Mouse (Mus musculus) gastrocnemius, adult 8-10 months (tissue): Measurements from ENCODE around the gene Cabp1. TPM values are rescaled to one million over a fixed set of nuclear protein-coding genes. Genes with fewer than 3 reads are reported as not detected.
A peak's percentile ranks its signal among the peaks of the same experiment; 100 is the strongest.
"Not testable (repeated sequence)": the region's sequence is repeated elsewhere in the genome, so short reads cannot be mapped to it uniquely, and the experiment has no call there.

Experiments
- DNase-seq, 2 experiments: peaks; one replicate each; pipeline ENCODE4 v3.0.0; 2022; ENCODE audit warnings: low spot score in 2 of 2
- total RNA-seq, 4 experiments: library from RNA; stranded (reverse); gene quantifications; 2 replicates each; pipeline ENCODE4 v1.2.4; 2022

Cabp1 gene
- total RNA-seq, 4 experiments from 2014 or later, result 0.22 to 1.1 (median 0.38) TPM

DNA sequence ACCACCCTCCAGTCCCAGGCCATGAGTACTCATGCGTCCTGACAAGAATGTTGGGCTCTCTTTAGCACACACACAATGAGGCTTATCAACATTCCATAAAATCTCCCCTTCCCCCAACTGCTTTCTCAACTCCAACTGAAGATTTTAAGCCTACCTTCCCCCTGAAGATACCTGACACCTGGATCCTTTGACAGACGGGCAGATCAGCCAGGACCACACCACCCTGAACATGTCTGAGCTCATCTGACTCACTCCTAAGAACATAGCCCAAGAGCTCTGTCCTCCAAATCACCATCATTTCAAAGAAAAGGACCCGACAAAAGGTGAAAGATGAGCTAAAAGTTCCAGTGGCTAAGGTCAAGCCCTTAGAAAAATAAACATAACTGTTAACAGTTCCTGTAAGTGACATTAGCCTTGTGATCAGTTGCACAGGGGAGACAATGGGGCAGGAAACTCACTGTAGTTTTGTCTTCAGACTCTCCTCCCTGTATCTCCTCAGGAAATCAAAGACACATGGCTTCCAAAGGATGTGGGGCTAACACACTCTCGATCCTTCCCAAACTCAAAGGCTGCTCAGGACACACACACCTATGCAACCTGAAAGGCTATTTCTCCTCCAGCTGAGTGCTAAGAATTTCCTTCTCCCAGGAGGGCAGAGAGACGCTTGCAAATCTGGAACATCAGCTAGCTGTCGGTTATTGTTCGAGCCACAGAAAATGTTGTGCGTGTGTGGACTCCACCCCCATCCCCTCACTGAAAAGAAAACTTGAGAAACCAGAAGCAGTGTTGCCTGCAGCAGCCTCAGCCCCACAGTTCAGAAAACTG, 41.8 kb downstream of the Cabp1 start:
- DNase-seq, result no peak

- no peak for DNase-seq
These were observed 42.7 kb downstream of the Cabp1 start for GRCm38 (mm10) chr5:115151457-115151856.

GRCm38 (mm10) chr5:115150991-115151390, 43.2 kb downstream of the Cabp1 start:
- DNase-seq, result no peak

- no peak for DNase-seq
These were observed 44.3 kb downstream of the Cabp1 start for GRCm38 (mm10) chr5:115149675-115150459.

GRCm38 (mm10) chr5:115148872-115149271, 45.3 kb downstream of the Cabp1 start:
- DNase-seq, result not testable (repeated sequence)

DNA sequence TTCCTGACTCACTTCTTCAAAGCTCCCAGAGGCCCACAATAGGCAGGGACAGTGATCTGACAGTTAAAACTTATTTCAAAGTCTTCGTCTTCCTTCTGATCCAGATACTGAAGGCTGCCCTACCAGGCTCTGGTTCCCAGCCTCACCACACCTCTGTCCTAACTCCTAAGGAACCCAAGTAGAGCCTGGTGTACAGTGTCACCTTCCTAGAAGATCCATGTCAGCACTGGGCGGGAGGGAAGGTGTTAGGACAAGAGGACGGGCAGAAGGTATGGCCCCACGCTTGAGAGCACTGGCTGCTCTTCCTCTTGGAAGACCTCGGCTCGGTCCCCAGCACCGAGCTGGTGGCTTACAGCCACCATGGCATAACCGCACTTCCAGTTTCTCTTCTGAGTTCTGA, 45.8 kb downstream of the Cabp1 start:
- DNase-seq, result peak in 1 of 2 experiments; percentile 47

DNA sequence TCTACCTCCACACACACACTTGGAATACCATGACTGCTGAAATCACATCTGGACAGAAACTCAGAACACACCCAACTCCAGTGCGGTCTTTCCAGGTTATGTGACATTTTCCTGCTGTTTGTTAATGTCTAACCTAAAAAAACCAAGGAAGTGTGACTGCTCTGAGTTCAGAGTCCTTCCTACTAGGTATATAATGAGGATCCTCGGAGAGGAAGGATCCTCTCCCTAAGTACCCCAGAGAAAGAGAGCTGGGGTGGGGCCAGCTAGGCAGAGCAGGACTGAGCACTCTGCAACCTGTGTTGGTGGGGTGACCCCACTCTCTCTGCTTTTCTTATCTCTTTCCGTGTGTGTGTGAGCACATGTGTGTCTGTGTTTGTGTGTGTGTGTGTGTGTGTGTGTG, 46.8 kb downstream of the Cabp1 start:
- DNase-seq, result no peak

- peak in 1 of 2 experiments; percentile 39 for DNase-seq
These were observed 47.4 kb downstream of the Cabp1 start for GRCm38 (mm10) chr5:115146747-115147130.

GRCm38 (mm10) chr5:115145976-115146746, 48.0 kb downstream of the Cabp1 start:
- peak in 1 of 2 experiments; percentile 47 for DNase-seq

DNA sequence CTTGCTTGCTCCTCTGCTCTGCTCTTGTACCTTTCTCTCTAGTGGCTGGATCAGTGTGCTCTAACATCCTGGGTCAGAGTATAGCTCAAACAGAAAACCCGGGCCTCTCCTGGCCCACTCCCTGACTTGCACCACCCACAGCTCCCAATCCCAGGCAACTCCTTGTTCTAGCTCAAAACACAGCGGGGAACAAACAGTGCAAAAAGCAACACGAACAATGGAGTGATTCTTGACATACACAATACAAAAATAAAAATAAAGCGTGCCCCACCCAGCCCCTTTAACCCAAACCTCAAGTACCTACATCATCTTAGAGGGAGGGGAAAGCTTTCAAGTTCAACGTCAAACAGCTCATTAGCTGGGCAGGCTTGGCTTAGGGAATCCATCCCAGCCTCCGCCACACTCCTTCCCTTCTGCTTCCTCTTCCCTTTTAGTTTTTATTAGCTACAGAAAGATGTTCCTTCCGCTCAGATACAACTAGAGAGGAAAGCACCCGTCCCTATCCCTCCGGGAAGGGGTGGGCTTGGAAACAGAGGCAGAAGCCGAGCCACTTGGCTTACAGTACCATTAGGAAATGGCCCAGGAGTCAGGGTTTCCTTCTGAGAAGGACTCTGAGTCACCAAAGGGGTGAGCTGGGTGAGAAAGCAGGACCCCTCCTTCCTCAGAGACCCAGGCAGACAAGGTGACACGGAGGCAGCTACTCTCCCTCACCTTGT, 48.8 kb downstream of the Cabp1 start:
- DNase-seq, result no peak

- no peak for DNase-seq
These were observed 49.7 kb downstream of the Cabp1 start for GRCm38 (mm10) chr5:115144471-115144870.

GRCm38 (mm10) chr5:115143552-115143951, 50.6 kb downstream of the Cabp1 start:
- peak in 1 of 2 experiments; percentile 40 for DNase-seq

DNA sequence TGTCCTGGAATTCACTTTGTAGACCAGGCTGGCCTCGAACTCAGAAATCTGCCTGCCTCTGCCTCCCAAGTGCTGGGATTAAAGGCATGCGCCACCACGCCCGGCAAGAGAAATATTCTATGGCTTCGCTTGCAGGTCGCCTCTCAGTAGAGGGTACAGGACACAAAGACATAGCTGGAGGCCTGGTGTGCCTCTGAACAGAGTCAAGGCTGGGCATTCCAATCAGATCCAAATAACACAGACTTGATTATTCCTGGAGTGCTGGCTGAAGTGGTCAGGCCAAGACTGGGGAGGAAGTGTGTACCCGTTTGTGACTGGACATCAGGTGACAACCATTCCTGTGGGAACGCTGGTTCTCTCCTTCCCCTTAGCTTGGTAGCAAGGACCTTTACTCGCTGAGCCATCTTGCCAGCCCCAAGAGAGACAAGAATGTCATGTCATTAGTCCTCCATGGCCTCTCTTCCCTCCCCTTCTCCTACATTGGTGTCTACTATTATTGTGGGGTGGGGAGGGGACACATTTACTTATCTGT, 51.9 kb downstream of the Cabp1 start:
- no peak for DNase-seq

- no peak for DNase-seq
These were observed 53.5 kb downstream of the Cabp1 start for GRCm38 (mm10) chr5:115140726-115141125.

DNA sequence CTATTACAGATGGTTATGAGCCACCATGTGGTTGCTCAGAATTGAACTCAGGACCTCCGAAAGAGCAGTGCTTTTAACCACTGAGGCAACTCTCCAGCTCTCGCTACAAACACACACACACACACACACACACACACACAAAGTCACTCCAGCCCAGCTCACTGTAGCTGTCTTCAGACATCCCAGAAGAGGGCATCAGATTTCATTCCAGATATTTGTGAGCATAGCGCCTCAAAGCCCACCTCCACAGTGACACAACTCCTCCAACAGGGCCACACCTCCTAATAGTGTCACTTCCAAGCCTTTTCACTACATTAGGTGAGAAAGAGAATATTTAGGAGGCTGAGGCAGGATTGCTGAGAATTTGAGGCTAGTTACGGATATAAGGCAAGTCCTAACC, 55.1 kb downstream of the Cabp1 start:
- DNase-seq, result no peak

DNA sequence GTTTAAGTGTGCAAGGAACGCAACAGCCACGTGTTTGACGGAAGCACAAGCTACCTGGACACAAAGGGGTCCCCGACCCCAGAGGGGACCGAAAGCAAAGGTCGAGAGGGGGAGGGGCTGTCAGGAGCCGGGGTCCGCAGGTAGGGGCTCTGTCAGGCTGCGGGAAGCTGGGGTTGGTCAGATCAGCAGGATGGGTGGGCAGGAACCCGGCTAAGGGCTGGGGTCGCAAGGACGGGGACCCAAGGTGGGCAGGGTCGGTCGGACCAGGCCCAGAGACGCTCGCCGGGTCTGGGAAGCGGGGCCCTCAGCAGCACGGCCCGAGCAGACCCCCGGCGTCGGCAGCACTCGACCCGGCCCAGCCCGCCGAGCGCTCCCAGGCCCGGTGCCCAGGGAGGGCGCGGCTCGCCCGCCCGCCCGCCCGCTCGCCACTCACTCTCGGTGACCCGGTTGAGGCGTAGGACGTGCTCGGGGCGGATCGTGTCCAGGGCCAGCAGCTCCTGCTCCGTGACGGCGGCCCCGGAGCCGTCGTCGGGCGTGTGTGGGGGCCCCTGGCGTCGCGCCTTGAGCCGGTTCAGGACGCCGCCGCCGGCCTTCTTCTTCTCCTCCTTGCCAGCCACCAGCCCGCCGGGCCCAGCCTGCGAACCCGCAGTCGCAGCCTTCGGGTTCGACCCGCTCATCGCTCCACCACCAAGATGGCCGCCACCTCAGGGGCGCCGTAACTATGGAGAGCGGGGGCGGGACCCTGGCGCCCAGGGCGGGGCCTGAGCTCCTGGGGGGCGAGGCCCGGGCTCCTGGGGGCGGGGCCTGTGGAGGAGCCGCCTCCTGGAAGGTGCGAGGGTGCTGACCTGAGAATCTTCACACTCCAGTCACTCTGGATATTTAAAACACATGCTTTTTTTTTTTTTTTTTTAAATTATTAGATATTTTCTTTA, 59.7 kb downstream of the Cabp1 start, which contains the start of gene Unc119b:
Unc119b (minus strand) TSS at position 742 of the 932 bp plus-strand sequence.
- peak; percentile 86 to 90 for DNase-seq

DNA sequence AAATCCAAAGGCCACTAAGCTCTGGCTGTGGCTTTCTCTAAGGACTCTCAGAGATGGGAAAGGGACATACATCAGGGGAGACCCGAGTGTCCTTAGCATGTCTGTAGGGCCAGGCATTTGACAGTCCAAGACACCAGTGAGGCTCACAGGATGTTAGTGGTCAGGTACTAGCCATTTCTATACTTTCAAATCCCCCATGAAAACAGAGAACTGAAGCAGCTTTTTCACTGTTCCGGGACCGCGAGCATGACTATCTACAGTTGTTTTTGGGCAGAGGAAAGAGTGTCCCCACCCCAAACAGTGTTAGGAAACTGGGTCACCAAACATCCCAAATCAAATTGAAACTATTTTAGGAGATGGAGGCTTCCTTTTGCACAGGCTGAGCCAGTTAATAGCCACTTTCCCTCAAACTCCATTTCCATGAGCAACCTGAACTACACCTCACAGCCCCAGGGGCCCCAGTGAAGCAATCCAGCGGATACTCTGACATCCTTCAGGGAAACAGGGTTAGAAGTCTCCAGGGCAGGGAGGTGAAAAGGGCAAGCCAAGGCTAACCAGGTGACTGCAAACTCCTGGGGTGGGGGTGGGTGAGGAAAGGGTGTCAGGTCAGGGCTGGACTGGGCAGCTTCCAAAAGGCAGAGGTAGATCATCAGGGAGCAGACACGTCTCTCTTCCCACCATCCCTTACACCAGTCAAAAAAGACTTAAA, 60.7 kb downstream of the Cabp1 start:
- DNase-seq, result no peak

DNA sequence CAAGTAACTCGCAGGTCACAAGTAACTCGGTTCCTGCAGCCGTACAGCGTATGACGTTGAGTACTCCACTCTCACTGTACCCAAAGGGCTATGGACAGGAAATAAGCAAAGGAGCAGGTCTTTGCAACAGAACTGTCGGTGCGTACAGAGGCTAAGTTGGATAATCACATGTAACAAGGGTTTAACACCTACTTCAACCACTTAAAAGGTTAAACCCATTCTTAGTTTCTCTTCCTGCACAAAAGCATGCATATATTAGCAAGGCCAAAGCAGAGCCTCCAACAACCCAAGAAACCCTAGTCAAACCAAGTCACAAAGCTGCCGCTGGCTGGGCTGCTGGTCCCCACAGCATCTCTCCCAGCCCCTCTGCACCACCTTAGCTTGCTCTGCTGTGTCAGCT, 61.7 kb downstream of the Cabp1 start:
- no peak for DNase-seq

GRCm38 (mm10) chr5:115129328-115129727, 64.9 kb downstream of the Cabp1 start:
- DNase-seq, result no peak
